Mouse (Mus musculus) limb, embryonic 10.5 days (tissue): ENCODE data around the gene Hyal5. TPM values are rescaled to one million over a fixed set of nuclear protein-coding genes. Genes with fewer than 3 reads are reported as not detected.

ENCODE experiments used
- polyA plus RNA-seq: library from polyadenylated mRNA; unstranded; fragments of >200 nt; fragmentation: Nextera tagmentation; extraction: Ambion mirVana; gene quantifications from 2 replicates; pipeline ENCODE4 v1.2.1, GENCODE M21; 2016

The Hyal5 gene
- polyA plus RNA-seq, 1 experiment from 2014 or later, result not detected

Other genes starting within 250 kb of the Hyal5 start
- gene Wasl, start 193.0 kb upstream of the Hyal5 start, polyA plus RNA-seq, result 58.4 and 59.0 TPM in 2 replicates
- gene Hyal6, start 124.8 kb upstream of the Hyal5 start, polyA plus RNA-seq, result not detected in 2 replicates
- not detected in 2 replicates for gene Hyal4, start 109.7 kb upstream of the Hyal5 start, polyA plus RNA-seq
- not detected in 2 replicates for gene Spam1, start 66.8 kb upstream of the Hyal5 start, polyA plus RNA-seq
- gene Tmem229a, start 98.3 kb downstream of the Hyal5 start, polyA plus RNA-seq, result 0.64 and 0.74 TPM in 2 replicates